Mouse (Mus musculus): ENCODE measurements around the gene Hs3st3a1.

Gene Hs3st3a1

GRCm38 (mm10) chr11:64489587-64490433 is 54.7 kb downstream of the Hs3st3a1 start:
- no peak for DNase-seq

GRCm38 (mm10) chr11:64494448-64494847 is 59.3 kb downstream of the Hs3st3a1 start:
- DNase-seq: no peak

GRCm38 (mm10) chr11:64495935-64496334 is 60.8 kb downstream of the Hs3st3a1 start:
- DNase-seq: no peak

- no peak for DNase-seq
Measured at GRCm38 (mm10) chr11:64496677-64497076, 61.5 kb downstream of the Hs3st3a1 start.

- no peak for DNase-seq
Measured at GRCm38 (mm10) chr11:64500536-64501112, 65.5 kb downstream of the Hs3st3a1 start.

GRCm38 (mm10) chr11:64503040-64503439 is 67.9 kb downstream of the Hs3st3a1 start:
- DNase-seq: no peak

GRCm38 (mm10) chr11:64505924-64506323 is 70.8 kb downstream of the Hs3st3a1 start:
- DNase-seq: no peak

GRCm38 (mm10) chr11:64507024-64507423 is 71.9 kb downstream of the Hs3st3a1 start:
- DNase-seq: no peak

GRCm38 (mm10) chr11:64509106-64509505 is 74.0 kb downstream of the Hs3st3a1 start:
- no peak for DNase-seq

- no peak for DNase-seq
Measured at GRCm38 (mm10) chr11:64512301-64512700, 77.2 kb downstream of the Hs3st3a1 start.

- no peak for DNase-seq
Measured at GRCm38 (mm10) chr11:64513419-64513818, 78.3 kb downstream of the Hs3st3a1 start.

- no peak for DNase-seq
Measured at GRCm38 (mm10) chr11:64516712-64517589, 81.8 kb downstream of the Hs3st3a1 start.

GRCm38 (mm10) chr11:64518146-64518841 is 83.2 kb downstream of the Hs3st3a1 start:
- no peak for DNase-seq

- DNase-seq: no peak
Measured at GRCm38 (mm10) chr11:64523993-64524570, 89.0 kb downstream of the Hs3st3a1 start.

GRCm38 (mm10) chr11:64537230-64537629 is 102.1 kb downstream of the Hs3st3a1 start:
- DNase-seq: no peak

- no peak for DNase-seq
Measured at GRCm38 (mm10) chr11:64541866-64542265, 106.7 kb downstream of the Hs3st3a1 start.

- no peak for DNase-seq
Measured at GRCm38 (mm10) chr11:64542335-64542734, 107.2 kb downstream of the Hs3st3a1 start.

GRCm38 (mm10) chr11:64543181-64543641 is 108.1 kb downstream of the Hs3st3a1 start:
- DNase-seq: no peak

GRCm38 (mm10) chr11:64544236-64544635 is 109.1 kb downstream of the Hs3st3a1 start:
- no peak for DNase-seq

- no peak for DNase-seq
Measured at GRCm38 (mm10) chr11:64549380-64549779, 114.2 kb downstream of the Hs3st3a1 start.

- DNase-seq: no peak
Measured at GRCm38 (mm10) chr11:64549955-64550354, 114.8 kb downstream of the Hs3st3a1 start.

- no peak for DNase-seq
Measured at GRCm38 (mm10) chr11:64558282-64558681, 123.2 kb downstream of the Hs3st3a1 start.
